Mouse (Mus musculus): ENCODE measurements at regions not wholly inside any gene's neighbourhood (a gene's known extent, or its start where the extent isn't known, plus 50 kb on each side); places are given as distances from the start of the nearest gene placed in this dataset.

DNA sequence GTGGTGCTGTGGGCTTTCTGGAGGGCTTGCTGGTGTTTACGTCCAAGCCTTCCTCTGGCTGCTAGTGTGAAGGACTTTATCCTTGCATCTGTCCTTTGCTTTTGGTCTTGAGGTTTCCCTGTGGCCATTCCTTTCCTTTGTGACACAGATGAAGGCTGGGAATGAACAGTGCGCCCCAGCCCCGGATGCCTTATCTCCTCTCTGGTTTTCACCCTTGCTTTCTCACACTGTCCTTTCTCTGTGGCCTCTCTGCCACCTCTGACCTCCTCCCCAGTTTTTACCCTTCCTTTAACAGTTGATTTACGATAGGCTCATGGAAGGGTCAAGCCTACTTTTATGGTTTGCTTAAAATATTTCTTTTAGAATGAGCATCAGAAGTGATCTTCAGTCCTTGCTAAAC is 53.2 kb downstream of the Gas1 start:
- no peak for DNase-seq

DNA sequence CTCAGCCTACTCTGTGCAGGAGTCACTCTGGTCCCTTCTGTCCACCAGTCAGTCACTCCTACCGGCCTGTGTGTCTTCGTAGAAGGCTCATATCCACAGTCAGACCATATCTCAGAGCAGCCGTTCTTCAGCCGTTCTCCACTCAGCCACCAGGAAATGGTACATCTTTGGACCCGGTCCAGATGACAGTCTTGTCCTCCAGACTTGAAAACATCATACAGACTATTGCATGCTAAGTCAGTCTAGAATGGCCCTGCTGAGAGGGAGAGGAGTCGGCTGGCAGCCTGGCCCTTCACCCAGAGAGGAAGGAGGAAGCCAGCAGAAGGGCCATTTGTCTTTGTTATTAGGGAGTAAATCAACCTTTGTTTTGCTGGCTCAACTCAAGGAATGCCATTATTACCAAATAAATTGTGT is 54.0 kb downstream of the Gas1 start:
- DNase-seq, result no peak

DNA sequence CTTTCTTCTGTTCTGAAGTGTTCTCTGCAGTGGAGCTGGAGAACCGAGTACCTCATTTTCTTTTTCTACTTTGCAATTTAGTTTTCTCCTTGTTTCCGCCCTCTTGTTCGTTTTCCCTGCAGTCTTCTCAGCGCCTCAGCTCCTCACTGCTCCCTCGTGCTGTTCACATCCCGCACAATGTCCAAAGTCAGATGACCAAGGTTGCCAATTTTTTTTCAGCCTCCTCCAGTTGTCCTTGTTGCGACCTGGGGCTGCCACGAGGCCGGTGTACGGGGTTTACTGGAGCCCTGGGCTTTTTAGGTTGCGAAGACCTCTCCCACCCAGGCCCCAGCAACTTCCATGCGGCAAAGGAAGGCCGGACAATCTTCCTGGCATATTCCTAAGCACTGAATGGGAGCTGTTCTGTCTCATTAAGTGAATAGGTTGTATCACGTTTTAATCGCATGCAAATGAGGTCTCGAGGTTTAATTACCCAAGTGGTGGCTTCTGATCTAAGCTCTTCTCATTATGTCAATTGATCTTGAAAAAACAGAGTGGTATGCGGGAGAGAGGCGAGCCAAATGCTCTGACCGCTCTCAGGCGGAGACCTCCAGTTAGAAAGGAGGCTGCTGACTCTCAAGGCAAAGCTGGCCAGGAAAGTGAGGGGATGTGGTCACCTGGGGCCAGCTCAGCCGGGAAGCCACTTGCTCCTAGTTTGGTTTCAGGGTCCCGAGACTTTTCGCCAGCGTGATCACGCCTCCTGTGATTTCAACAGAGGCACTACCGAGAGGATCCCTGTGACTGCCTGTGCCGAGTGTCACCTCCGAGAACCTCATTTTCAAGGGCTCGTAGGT is 54.6 kb downstream of the Gas1 start:
- DNase-seq, result no peak

DNA sequence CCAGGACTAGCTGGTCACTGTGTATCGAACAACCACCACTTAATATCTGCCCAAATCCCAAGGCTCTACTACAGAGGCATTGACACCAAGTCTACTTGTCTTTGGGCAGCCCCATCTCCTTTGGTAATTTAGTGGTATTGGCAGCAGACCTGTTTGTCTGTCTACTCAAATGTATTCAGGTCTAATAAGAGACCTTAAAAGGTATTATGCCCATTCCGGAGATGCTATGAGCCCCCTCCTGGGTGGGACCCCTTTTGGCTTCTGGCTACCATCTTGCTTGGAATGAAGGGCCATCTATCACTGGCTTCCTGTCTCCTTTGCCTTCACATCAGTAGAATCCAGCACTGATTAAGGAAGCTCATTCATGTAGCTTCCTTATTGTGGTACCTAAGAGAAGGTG is 65.7 kb downstream of the Gas1 start:
- DNase-seq, result no peak

DNA sequence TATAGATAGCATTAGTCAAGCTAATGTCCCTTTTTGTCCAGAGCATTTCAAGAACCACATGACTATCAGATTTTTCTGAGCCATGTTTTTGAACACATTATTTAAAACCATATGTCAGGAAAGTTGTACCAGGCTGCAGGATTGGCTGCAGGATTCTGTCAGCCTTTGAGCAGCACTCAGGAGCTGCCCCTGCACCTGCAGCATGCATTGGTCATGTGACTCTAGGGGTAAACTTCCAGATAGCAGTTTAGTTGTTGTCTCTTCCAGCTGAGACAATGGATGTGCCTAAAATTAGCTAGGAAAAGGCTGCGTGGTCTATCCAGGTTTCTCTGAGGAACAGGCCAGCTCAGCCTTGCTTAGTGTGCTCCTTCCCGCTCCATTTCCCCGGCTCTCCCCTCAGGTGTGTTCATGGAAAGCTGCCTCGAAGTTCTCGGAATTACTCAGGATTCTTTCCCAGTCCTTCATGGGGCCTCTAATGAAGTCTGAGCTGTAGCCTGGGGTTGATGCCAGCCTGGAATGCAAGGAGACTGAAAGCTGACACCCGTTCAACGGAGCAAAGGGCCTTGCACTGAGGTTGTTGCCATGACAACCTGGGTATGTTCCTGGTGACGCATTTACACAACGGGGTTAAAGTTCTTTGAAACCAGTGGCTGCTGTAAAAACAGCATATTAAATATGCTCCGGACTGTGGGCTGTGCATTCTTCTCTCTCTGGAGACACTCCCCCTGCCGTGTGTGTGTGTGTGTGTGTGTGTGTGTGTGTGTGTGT is 66.9 kb downstream of the Gas1 start:
- peak; percentile 2 for DNase-seq

DNA sequence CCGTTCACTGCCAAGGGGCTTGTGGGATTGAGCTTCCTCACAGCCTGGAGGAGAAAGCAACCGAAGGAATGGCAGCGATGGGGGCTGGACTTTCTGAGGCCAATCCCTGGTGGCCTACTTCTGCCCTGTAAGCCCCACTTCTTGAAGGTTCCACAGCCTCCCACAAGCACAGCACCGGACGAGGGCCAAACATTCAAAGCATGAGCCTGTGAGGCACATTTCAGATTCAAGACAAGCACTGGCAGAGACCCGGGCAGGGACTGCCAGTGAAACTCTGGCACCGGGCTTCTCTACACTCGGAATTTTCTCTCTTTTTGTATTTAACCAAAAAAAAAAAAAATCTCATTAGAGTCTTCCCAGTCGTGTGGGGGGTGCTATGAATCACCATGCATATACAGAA is 71.9 kb downstream of the Gas1 start:
- peak; percentile 16 for DNase-seq

DNA sequence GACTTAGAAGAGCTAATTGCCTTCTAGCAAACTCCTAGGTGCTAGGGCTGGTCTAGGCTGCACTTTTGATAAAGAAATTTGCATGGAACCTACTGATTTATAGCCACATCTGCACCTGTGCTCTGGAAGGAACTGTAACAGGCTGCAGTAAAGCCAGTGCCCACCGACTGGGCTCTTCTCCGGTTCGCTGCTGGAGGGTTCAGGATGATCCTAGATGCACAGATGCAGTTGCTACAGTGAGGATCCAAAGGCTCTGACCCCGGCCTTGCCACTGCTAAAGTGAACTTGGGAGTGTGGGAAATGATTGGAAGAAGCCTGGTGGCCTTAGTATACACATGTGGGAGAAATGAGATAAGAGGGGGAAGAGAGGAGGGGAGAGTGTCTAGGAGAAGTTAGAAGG is 75.5 kb downstream of the Gas1 start:
- no peak for DNase-seq

DNA sequence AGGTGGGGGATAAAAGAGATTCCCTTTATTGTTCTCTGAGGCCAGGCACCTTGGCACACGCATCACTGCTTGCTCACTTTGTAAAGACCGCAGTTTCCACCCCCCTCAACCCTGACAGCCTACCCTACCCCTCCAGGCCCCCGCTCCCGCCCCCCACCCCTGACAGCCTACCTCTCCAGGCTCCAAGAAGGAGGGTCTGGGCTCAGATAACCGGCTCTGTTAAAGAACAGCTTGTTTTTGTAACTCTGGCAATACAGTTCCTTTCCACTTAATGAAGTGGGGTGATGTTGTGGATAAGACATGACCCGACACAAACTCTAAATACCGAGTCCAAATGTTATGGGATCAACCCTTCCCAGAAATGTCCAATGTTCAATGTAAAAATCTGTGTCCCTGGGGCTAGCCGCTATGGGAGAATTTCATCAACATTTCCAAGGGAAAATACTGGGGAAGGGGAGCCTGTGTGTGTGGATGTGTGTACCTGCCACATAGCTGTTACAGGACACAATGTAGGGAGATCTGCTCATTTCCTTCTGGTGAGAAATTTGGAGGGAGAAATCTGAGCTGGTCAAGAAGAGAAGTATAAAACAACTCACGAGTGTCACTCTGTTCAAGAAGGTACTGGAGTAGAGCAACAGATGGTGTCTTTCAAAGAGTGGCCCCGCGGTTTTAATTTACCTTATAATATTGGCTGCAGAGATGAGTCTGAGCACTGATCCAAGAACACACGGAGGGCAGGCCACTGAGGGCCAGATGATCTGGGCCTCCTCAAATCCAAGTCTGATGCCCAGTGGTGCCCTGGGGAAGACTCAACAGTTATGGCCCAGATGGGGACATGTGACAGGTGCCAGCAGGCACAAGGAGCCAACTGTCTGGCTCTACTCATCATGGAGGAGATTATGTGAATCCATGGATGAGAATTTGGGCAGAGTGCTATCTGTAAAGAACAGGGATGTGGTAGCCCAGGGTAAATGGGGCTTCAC is 76.7 kb downstream of the Gas1 start:
- DNase-seq, result no peak

DNA sequence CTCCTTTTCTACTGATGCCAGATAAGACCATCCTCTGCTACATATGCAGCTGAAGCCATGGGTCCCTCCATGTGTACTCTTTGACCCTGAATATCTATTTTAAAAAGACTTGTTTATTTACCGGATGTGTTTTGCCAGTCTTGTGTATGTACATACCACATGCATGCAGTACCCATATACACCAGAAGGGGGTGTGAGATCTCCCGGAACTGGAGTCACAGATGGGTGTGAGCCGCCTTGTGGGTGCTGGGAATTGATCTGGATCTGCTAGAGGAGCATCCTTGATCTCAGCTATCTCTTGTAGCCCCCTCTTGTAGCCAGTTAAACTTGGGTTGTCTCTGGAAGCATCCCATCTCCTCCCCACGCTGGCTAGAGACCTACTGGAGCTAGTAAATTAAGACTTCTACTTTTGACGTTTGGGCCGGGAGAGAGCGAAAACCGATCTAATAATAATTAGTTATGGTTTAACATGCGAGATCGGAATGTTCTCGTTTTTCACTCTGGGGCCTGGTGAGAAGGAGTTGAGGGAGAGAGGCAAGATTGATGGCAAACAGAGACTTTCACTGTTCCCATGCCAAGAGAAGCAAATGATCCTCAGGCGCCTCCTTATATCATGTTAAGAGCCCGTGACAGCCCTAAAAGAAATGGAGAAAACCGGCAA is 77.6 kb downstream of the Gas1 start:
- no peak for DNase-seq

DNA sequence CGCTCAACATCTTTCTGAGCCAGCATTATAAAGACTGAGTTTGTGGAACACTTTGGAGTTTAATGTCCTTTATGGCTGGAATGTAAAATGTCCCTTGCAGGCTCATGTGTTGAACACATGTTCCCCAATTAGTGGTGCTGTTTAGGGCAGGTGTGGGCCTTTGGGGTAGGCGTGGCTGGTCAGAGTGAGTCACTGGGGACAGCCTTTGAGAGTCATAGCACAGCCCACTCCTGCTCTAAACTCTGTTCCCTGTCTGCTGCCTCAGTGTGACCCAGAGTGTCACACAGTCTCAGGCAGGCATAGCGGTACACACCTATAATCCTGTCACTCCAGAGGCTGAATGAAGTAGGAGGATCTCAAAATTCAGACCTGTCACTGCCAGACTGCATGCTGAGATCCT is 78.8 kb downstream of the Gas1 start:
- DNase-seq, result no peak

DNA sequence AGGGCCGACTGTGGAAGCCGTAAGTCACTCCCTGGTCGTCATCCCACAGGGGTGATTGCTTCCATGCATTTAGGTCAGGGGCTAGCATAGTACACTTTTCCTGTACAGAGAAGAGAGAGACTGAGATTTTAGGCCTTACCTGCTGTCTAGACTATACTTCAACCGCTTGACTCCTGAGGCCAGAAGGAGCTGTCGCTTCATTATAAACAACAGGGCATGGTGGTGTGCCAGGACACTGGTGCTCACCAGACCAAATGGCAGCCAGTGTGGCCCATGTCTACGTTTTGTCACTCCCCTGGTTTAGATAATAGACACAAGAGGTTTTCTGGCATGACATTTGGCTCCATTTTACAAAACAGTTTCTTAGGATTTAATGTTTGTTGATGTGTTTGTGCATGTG is 79.4 kb downstream of the Gas1 start:
- no peak for DNase-seq

DNA sequence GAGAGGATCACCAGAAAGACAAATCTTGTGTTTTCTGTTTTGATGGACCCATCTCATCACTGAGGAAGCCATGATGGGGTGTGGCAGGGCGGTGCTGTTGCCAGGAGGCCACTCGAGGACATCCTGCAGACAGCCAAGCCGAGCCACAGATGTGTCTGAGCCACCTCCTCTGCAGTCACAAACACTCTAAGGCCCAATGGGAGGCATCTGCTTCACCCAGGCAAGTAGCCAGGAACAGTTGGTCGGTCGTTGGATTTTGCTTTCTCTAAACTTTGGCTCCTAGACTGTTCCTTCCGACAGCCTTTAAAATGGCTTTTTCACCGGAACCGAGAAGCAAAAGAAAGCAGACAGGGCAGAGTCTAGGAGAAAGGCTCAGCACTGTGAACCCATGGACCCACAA is 90.5 kb downstream of the Gas1 start:
- DNase-seq, result no peak

DNA sequence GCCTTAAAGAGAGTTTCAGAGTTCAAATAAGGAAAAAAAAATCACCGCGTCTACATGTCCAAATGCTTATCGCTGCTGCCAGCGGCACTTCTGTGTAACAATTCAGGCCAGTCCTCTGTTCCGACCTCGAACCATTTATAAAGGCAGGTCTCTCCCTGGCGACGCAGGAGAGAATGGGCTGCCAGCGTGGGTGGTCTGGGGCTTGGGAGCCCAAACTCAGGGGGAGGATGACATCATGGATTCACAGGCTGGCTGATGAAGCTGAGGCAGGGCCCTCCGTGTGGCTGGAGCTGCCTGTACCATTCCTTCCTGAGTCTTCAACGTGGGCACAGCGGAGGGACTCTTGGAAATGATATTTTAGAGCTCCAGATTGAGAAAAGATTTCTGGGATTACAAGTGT is 92.2 kb downstream of the Gas1 start:
- no peak for DNase-seq

DNA sequence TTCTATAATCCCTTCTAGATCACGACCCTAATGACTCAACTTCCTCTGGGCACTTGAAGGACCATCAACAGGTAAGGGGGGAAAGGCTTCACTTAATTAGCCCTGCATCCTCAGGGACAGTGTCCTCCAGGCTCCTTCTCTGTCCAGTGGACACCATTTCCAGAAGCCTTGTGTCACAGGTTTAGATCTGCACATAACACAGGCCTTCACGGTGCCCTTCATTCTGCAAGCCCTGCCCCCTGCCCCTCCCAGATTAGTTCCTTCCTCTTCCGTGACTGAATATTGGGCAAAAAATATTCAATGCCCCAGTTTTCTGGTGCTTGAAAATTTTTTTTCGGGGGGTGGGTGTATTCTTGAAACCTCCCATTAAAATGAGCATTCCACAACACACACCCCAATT is 92.9 kb downstream of the Gas1 start:
- no peak for DNase-seq

DNA sequence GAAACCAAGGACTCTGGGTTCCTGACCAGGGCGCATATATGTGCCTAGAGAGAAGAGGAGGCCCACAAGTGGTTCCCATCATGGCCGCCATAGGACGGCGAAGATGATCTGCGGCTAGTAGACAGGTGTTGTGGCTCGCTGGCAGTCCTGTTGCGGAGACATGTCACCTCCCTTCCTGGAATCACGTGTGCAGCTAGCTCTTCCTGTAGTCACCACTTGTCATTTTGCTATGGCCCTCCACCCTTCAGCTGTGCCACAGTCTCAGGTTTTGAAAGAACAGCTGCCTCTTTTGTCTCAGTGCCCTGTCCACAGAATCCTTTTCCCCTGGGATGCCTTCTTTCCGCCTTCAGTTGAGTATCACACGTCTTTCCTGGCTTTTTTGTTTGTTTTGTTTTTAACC is 97.1 kb downstream of the Gas1 start:
- no peak for DNase-seq

DNA sequence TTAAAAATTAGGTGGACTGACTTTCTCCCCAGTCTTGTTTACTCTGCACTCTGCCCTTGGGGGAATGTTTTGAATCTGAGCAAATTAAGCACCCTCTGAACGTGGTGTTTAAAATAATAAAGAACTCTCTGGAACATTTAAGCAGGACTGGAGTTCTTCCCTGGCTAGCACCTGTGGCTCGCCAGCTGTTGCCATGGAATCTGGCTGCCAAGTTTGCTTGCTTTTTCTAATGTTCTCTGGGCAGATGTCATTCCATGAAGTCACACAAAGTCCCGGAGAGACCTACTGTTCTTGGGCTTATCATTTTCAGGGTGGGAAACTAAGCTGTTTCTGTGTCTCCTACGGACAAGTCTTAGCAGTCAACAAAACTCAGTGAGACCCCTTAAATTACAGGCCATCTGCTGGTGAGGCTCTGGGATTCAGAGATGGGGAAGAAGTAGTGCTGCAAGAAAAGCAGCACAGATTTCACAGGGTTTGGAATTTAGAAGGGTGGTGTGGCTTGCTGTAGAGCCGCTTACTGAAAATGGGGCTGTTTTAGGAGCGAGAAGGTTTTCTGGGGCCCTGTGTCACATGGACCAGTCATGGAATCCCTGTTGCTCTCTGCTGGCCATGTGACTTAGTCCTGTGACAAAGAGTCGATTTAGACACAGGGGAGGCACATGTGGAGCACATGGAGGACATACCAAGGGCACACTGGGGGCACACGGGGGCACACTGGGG is 98.7 kb downstream of the Gas1 start:
- DNase-seq, result no peak

DNA sequence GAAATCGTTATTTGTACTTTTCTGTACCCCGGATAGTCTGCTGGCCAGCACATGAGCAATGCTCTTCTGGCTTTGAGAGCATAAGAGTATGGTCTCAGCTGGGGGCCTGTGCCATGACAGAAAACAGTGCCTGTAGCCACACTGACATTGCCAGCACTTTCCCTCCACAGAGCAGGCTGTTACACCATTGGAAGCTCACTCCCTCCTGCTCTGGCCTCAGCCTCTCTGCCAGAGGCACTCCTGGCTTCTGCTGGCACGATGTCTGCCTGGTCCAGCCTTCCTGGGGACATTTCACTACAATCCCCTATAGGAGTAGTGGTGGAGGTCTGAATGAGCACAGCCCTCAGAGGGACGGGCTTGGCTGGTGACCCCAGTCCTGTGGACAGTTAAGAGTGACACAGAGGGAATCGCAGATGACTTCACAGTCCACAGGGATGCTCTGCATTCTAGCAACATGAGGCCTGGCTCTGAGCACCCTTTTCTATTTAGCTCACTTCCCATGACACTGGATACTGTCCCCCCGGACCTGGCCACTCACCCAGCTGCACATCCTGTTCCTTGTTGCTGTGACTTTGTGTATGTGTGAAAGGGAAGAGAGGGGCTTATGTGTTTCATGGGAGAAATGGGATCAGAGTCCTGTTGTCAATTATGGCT is 100.9 kb downstream of the Gas1 start:
- no peak for DNase-seq

DNA sequence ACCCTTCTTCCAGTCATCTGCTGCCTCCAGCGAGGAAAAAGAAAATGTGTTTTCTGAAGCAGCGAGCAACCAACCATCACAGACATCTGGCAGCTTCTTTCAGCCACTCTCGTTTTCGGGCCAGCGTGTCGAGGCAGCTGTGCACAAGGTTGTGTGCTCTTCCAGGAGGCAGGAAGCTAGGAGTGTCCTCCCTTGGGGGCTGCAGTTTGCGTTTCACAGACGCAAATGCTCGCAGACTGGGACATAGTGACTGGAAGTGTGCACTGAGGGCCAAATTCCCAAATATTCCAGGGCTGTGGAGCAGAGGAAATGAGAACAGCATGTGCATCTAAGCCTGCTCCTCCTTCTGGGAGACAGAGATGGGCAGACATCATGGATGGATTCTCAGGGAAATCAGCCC is 105.6 kb downstream of the Gas1 start:
- no peak for DNase-seq

DNA sequence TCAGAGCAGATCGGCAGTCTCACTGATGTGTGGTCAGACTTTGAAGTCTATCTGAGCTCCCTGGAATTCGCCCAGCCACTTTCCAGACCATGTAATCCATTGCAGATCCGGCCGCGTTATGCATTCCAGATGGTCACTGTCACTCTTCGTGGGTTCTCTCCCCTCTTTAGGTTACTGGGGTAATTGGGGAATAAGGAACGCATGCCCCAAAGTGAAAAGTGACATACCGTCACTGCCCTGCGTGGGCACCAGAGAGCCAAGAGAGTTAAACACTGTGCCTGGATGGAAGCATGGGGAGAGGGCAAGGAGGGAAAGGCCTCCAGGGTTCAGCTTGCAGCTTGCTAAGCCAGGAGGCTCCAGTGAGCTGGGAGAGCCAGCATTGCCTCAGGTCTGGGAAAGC is 108.0 kb downstream of the Gas1 start:
- no peak for DNase-seq

DNA sequence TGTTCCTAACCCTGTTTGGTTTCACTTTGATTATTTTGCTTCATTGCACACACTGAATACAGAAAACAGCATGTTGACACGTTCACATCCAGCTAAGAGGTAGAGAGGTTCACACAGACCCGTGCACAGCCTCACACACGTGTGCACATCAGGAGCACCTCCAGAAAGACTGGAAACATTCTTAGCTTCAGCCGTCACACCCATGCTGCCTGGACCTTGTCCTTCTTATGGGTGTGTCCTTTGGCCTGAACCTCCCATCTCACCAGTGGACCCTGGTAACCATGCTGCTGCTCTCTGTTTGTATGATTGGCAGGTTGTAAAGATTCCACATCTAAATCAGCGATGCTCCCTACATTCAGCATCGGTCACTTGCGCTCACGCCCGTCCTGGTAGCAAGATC is 109.8 kb downstream of the Gas1 start:
- DNase-seq, result no peak

DNA sequence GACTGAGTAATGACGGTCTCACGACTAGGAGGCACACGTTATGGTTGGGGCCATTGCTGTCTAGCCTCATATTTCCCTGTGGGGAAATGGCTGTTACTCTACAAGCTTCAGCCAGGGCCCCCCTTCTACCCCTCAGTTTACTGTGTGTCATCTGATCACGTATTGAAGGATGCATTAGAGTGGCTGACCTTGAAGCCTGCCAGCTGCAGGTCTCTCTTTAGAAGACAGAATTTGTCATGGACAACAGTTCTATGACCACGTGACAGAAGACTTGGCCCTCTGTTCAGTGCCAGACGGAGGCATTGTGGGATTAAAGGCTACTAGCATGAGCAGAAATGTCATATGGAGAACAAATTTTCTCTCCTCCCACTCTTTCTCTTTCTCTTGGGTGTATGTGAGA is 115.6 kb downstream of the Gas1 start:
- no peak for DNase-seq
